Mouse (Mus musculus): ENCODE results near the gene Ush2a.
A peak's percentile ranks its signal among the peaks of the same experiment; 100 is the strongest.

Ush2a gene

GRCm38 (mm10) chr1:188742971-188743370 is 481.1 kb downstream of the Ush2a start:
- ATAC-seq (ENCODE audit: insufficient number of reproducible peaks, low FRiP score, low TSS enrichment), result no peak

- no peak for ATAC-seq (ENCODE audit: insufficient number of reproducible peaks, low FRiP score, low TSS enrichment)
Measured at GRCm38 (mm10) chr1:188755031-188755430, 493.2 kb downstream of the Ush2a start.

- no peak for ATAC-seq (ENCODE audit: insufficient number of reproducible peaks, low FRiP score, low TSS enrichment)
Measured at GRCm38 (mm10) chr1:188760515-188760914, 498.7 kb downstream of the Ush2a start.

- no peak for ATAC-seq (ENCODE audit: insufficient number of reproducible peaks, low FRiP score, low TSS enrichment)
Measured at GRCm38 (mm10) chr1:188762463-188762862, 500.6 kb downstream of the Ush2a start.

- ATAC-seq (ENCODE audit: insufficient number of reproducible peaks, low FRiP score, low TSS enrichment), result no peak
Measured at GRCm38 (mm10) chr1:188763761-188764160, 501.9 kb downstream of the Ush2a start.

GRCm38 (mm10) chr1:188770828-188771227 is 509.0 kb downstream of the Ush2a start:
- no peak for ATAC-seq (ENCODE audit: insufficient number of reproducible peaks, low FRiP score, low TSS enrichment)

- no peak for ATAC-seq (ENCODE audit: insufficient number of reproducible peaks, low FRiP score, low TSS enrichment)
Measured at GRCm38 (mm10) chr1:188772516-188773229, 510.9 kb downstream of the Ush2a start.

- no peak for ATAC-seq (ENCODE audit: insufficient number of reproducible peaks, low FRiP score, low TSS enrichment)
Measured at GRCm38 (mm10) chr1:188773631-188774030, 511.8 kb downstream of the Ush2a start.

- no peak for ATAC-seq (ENCODE audit: insufficient number of reproducible peaks, low FRiP score, low TSS enrichment)
Measured at GRCm38 (mm10) chr1:188777556-188778161, 515.8 kb downstream of the Ush2a start.

- ATAC-seq (ENCODE audit: insufficient number of reproducible peaks, low FRiP score, low TSS enrichment), result peak; percentile 20; the same call in 1 of the 2 replicates
Measured at GRCm38 (mm10) chr1:188785056-188785455, 523.2 kb downstream of the Ush2a start.

GRCm38 (mm10) chr1:188805069-188805468 is 543.2 kb downstream of the Ush2a start:
- no peak for ATAC-seq (ENCODE audit: insufficient number of reproducible peaks, low FRiP score, low TSS enrichment)

GRCm38 (mm10) chr1:188805852-188806251 is 544.0 kb downstream of the Ush2a start:
- no peak for ATAC-seq (ENCODE audit: insufficient number of reproducible peaks, low FRiP score, low TSS enrichment)

GRCm38 (mm10) chr1:188810631-188811030 is 548.8 kb downstream of the Ush2a start:
- ATAC-seq (ENCODE audit: insufficient number of reproducible peaks, low FRiP score, low TSS enrichment), result no peak

GRCm38 (mm10) chr1:188815072-188815471 is 553.2 kb downstream of the Ush2a start:
- ATAC-seq (ENCODE audit: insufficient number of reproducible peaks, low FRiP score, low TSS enrichment), result no peak

- ATAC-seq (ENCODE audit: insufficient number of reproducible peaks, low FRiP score, low TSS enrichment), result no peak
Measured at GRCm38 (mm10) chr1:188824195-188824594, 562.4 kb downstream of the Ush2a start.

GRCm38 (mm10) chr1:188824878-188825532 is 563.2 kb downstream of the Ush2a start:
- no peak for ATAC-seq (ENCODE audit: insufficient number of reproducible peaks, low FRiP score, low TSS enrichment)

GRCm38 (mm10) chr1:188830527-188831407 is 568.9 kb downstream of the Ush2a start:
- ATAC-seq (ENCODE audit: insufficient number of reproducible peaks, low FRiP score, low TSS enrichment), result no peak

- no peak for ATAC-seq (ENCODE audit: insufficient number of reproducible peaks, low FRiP score, low TSS enrichment)
Measured at GRCm38 (mm10) chr1:188833906-188834305, 572.1 kb downstream of the Ush2a start.

GRCm38 (mm10) chr1:188834770-188835169 is 572.9 kb downstream of the Ush2a start:
- no peak for ATAC-seq (ENCODE audit: insufficient number of reproducible peaks, low FRiP score, low TSS enrichment)

GRCm38 (mm10) chr1:188837613-188838295 is 575.9 kb downstream of the Ush2a start:
- no peak for ATAC-seq (ENCODE audit: insufficient number of reproducible peaks, low FRiP score, low TSS enrichment)

Measured in cerebellum, adult (tissue).